Comparison of ENCODE assay signal across 9 mouse cellular contexts in genomic region chr11:117321311-117321971, GRCm38 (mm10).
A peak's percentile ranks its signal among the peaks of the same experiment; 100 is the strongest.
DNase-seq lines count a peak whose midpoint lies in the region; ATAC-seq lines count a peak whose summit lies in the region.
"Had no signal": no experiment of that assay in that cellular context is flagged by ENCODE, and none has a peak within 500 bp of the region (broad histone marks: within the 10 kb centered on the region; RNA-seq: fewer than 3 reads in every experiment).

No protein-coding gene starts in this region.

- ATAC-seq in cerebellum, adult (ENCODE audit: insufficient number of reproducible peaks, low FRiP score, low TSS enrichment): no peak
- ATAC-seq: Patski had no signal

- DNase-seq in kidney, postnatal 10 days: peak; percentile 70
- no peak for DNase-seq in kidney, postnatal 14 days
- DNase-seq in testis, postnatal 10 days (ENCODE audit: low spot score): peak; percentile 73
- DNase-seq in testis, postnatal 14 days (ENCODE audit: low spot score): no peak
- DNase-seq in embryo, embryonic 10 days (ENCODE audit: low spot score): peak; percentile 84
- peak; percentile 68 for DNase-seq in yolk sac, embryonic 10.5 days (ENCODE audit: low spot score)
- DNase-seq: right cerebral cortex, postnatal 25 days had no signal

Comparison
In these comparisons a context has a peak if more than half of its experiments do, and no peak if none do; other contexts are left out.
1. DNase-seq: peak in kidney, postnatal 10 days (single experiment), testis, postnatal 10 days (single experiment), embryo, embryonic 10 days (single experiment) and yolk sac, embryonic 10.5 days (single experiment); none in kidney, postnatal 14 days (single experiment) and testis, postnatal 14 days (single experiment).